Mouse (Mus musculus): Measurements from ENCODE around the gene Sstr3.

Gene Sstr3

GRCm38 (mm10) chr15:78502437-78503132 is 41.9 kb downstream of the Sstr3 start:
- DNase-seq (ENCODE audit: low spot score) = no peak

DNA sequence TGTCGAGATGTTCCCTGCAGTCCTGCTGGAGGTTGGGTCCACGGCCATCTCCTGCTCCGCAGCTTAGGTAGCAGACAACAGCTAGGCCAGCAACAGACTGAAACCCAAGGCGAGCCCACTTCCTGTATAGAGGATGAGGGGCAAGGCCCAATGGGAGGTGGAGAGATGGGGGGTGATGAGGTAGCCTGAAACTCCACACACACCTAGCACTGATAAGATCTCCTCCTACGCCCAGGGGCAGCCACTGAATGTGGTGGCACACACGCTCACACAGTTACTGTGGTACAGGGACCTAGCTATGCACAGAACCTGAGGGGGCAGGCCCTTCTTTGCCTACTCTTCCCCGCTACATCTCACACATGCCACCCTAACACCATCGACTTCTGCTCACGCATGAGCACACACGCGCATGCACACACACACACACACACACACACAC is 49.5 kb downstream of the Sstr3 start, which contains the start of gene Il2rb:
Gene Il2rb (minus strand): TSS at position 304 of the 439 bp plus-strand sequence.
- no peak for DNase-seq (ENCODE audit: low spot score)

- DNase-seq (ENCODE audit: low spot score) = no peak
Measured at GRCm38 (mm10) chr15:78493401-78494010, 51.0 kb downstream of the Sstr3 start.

GRCm38 (mm10) chr15:78491301-78491700 is 53.2 kb downstream of the Sstr3 start:
- DNase-seq (ENCODE audit: low spot score) = no peak

DNA sequence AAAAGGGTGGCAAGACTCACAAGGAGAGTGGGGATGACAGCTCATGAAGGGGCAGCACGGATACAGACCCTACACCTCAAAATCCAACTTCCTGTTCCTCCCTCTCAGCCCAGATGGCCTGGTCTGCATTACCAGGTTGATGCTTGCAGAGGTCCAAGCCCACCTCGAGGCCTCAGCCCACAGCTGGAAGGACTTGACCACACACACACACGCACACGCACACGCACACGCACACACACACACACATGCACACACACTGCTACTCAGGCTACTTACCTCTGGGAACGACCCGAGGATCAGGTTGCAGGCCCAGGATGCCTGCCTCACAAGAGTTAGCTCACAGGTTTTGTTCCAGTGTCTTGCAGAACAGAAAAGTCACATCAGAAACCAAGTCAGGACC is 54.6 kb downstream of the Sstr3 start:
- no peak for DNase-seq (ENCODE audit: low spot score)

DNA sequence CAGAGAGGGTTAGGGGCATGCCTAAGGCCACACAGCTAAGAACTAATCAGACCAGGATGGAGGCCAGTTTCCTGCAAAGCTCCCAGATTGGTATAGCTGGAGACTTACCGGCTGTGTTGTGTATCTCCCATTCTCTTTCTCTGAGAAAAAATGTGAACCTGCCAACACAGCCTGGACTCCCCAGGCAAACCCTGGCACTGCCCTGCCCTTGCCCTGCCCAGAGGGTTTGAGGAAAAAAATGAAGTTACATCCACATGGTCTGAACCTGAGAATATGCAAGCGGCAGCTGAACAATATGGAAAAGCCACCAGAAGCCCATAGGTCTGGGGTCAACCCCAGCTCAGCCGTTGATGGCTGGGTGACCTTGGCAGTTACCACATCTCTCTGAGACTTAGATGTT is 55.2 kb downstream of the Sstr3 start:
- DNase-seq (ENCODE audit: low spot score) = no peak

- DNase-seq (ENCODE audit: low spot score) = no peak
Measured at GRCm38 (mm10) chr15:78487066-78487465, 57.4 kb downstream of the Sstr3 start.

Data from layer of hippocampus, adult 11-12 months (tissue).